Mouse (Mus musculus) right cerebral cortex, postnatal 14 days (tissue): ENCODE measurements around the gene G530012D18Rik.
"Not testable (repeated sequence)": the region's sequence is repeated elsewhere in the genome, so short reads cannot be mapped to it uniquely, and the experiment has no call there.

Source experiments
- DNase-seq: peaks from one replicate; pipeline ENCODE4 v3.0.0; 2022

The G530012D18Rik gene

GRCm38 (mm10) chr1:85617161-85617560, 41.7 kb downstream of the G530012D18Rik start:
- DNase-seq, result not testable (repeated sequence)

- not testable (repeated sequence) for DNase-seq
These were observed 43.2 kb downstream of the G530012D18Rik start for GRCm38 (mm10) chr1:85618689-85619088.
